ENCODE assay signal across 23 mouse cellular contexts in the genomic region with DNA sequence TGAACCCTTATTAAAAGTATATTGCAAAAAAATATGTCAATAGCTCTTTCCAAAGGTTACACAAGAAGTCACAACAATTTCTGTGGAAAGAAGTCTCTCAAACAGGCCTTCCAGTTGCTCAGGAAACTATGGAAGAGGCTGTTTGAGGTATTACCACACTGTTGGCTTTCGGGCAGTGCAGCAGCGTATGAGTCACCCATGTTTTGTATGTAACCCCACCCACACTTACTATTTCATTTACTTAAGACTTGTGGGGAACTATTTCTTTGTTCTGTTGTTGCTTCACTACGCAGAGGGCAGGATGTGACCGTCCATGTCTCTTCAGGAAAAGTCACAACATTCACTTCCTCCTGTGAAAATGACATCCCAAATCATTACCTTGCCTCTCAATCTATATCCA. TPM values are rescaled to one million over a fixed set of nuclear protein-coding genes. Genes with fewer than 3 reads are reported as not detected.
DNase-seq lines count a peak whose midpoint lies in the region; ATAC-seq lines count a peak whose summit lies in the region.
"Had no signal": no experiment of that assay in that cellular context is flagged by ENCODE, and none has a peak within 500 bp of the region (broad histone marks: within the 10 kb centered on the region; RNA-seq: fewer than 3 reads in every experiment).

No protein-coding gene starts in this region.

- H3K4me2 ChIP-seq in liver, embryonic 16.5 days (ENCODE audit: low read depth, low read length), result no peak overlapping the region
- H3K4me2 ChIP-seq in stomach, embryonic 14.5 days (replicated peaks; ENCODE audit: low read depth, low read length), result no peak overlapping the region
- H3K4me2 ChIP-seq: embryonic facial prominence, embryonic 13.5 days; heart, embryonic 11.5 days; hindbrain, embryonic 15.5 days; liver, embryonic 13.5 days; neural tube, embryonic 13.5 days had no signal

- no peaks in the 10 kb centered on the region for H3K9me3 ChIP-seq in liver, embryonic 16.5 days (replicated peaks; ENCODE audit: control insufficient read depth, low read length)
- no peaks in the 10 kb centered on the region for H3K9me3 ChIP-seq in stomach, embryonic 14.5 days (ENCODE audit: control insufficient read depth, low read depth, low read length)
- H3K9me3 ChIP-seq: embryonic facial prominence, embryonic 13.5 days; hindbrain, embryonic 15.5 days; limb, embryonic 10.5 days; liver, embryonic 13.5 days; megakaryocyte, embryonic 14.5 days; neural tube, embryonic 13.5 days had no signal

- 57% methylated on average over 4 of the region's 4 CpGs for WGBS in liver, embryonic 16.5 days (ENCODE audit: insufficient replicate concordance)
- 62% methylated on average over 4 of the region's 4 CpGs for WGBS in stomach, embryonic 14.5 days

- no peak overlapping the region for H3K4me3 ChIP-seq in liver, embryonic 16.5 days (ENCODE audit: low read depth, low read length)
- no peak overlapping the region for H3K4me3 ChIP-seq in stomach, embryonic 14.5 days (ENCODE audit: low read depth, low read length)
- H3K4me3 ChIP-seq: embryonic facial prominence, embryonic 13.5 days; hindbrain, embryonic 15.5 days; limb, embryonic 10.5 days; liver, embryonic 13.5 days; megakaryocyte, embryonic 14.5 days; neural tube, embryonic 13.5 days had no signal

- ATAC-seq in liver, embryonic 16.5 days (ENCODE audit: low read depth), result peak; percentile 30; the same call in 1 of the 2 replicates
- ATAC-seq in stomach, embryonic 14.5 days (ENCODE audit: insufficient number of reproducible peaks, insufficient read depth, low FRiP score, low read depth), result peak; percentile 74; the same call in 1 of the 2 replicates
- ATAC-seq: intestine, embryonic 16.5 days; midbrain, embryonic 16.5 days had no signal

- no peak overlapping the region for H3K27ac ChIP-seq in liver, embryonic 16.5 days (ENCODE audit: low read length)
- no peak overlapping the region for H3K27ac ChIP-seq in stomach, embryonic 14.5 days (ENCODE audit: low read length)
- H3K27ac ChIP-seq: embryonic facial prominence, embryonic 13.5 days; hindbrain, embryonic 15.5 days; kidney, postnatal 0 days; limb, embryonic 10.5 days; liver, embryonic 13.5 days; neural tube, embryonic 13.5 days had no signal

- H3K36me3 ChIP-seq in liver, embryonic 16.5 days (ENCODE audit: control insufficient read depth, insufficient read depth), result no peaks in the 10 kb centered on the region
- no peaks in the 10 kb centered on the region for H3K36me3 ChIP-seq in stomach, embryonic 14.5 days (ENCODE audit: control insufficient read depth, insufficient read depth, low read length)
- H3K36me3 ChIP-seq: embryonic facial prominence, embryonic 13.5 days; hindbrain, embryonic 15.5 days; limb, embryonic 10.5 days; liver, embryonic 13.5 days; neural tube, embryonic 13.5 days had no signal

- no peaks in the 10 kb centered on the region for H3K27me3 ChIP-seq in liver, embryonic 16.5 days (ENCODE audit: control insufficient read depth, insufficient read depth, low read depth, low read length)
- H3K27me3 ChIP-seq in stomach, embryonic 14.5 days (ENCODE audit: control insufficient read depth, insufficient read depth, low read length), result no peaks in the 10 kb centered on the region
- H3K27me3 ChIP-seq: CH12.LX; embryonic facial prominence, embryonic 13.5 days; hindbrain, embryonic 15.5 days; liver, embryonic 13.5 days; megakaryocyte, embryonic 14.5 days; neural tube, embryonic 13.5 days had no signal

- H3K9ac ChIP-seq in liver, embryonic 16.5 days (ENCODE audit: low read depth, low read length), result no peak overlapping the region
- H3K9ac ChIP-seq in stomach, embryonic 14.5 days (replicated peaks; ENCODE audit: low read depth, low read length), result no peak overlapping the region
- H3K9ac ChIP-seq: embryonic facial prominence, embryonic 13.5 days; hindbrain, embryonic 15.5 days; liver, embryonic 13.5 days; neural tube, embryonic 13.5 days had no signal

- DNase-seq in liver (no peak), adipocyte (ENCODE audit: low spot score) (peak; percentile 26), MN1 (ENCODE audit: low spot score) (no peak)
- peak; percentile 16 for DNase-seq in lung, postnatal 10 days
- DNase-seq in spleen, adult 12 weeks (ENCODE audit: low spot score), result no peak
- no peak for DNase-seq in frontal cortex, adult 2 months (ENCODE audit: extremely low spot score in 1 of 2, low spot score in 1 of 2)
- DNase-seq: cerebellum, adult 9-10 months; gastrocnemius, postnatal 14 days; heart, postnatal 14 days; liver, embryonic 13.5 days; right cerebral cortex, postnatal 4 days had no signal

- no peaks in the 10 kb centered on the region for H3K4me1 ChIP-seq in liver, embryonic 16.5 days (ENCODE audit: control insufficient read depth, low read depth, low read length)
- H3K4me1 ChIP-seq in stomach, embryonic 14.5 days (ENCODE audit: control insufficient read depth, insufficient read depth, low read length), result no peaks in the 10 kb centered on the region
- H3K4me1 ChIP-seq: embryonic facial prominence, embryonic 13.5 days; hindbrain, embryonic 15.5 days; limb, embryonic 10.5 days; liver, embryonic 13.5 days; megakaryocyte, embryonic 14.5 days; neural tube, embryonic 13.5 days had no signal

RNA-seq across cellular contexts. Expression of a gene that starts 41.0 kb away (rescaled TPM):
- 2.0 and 2.6 TPM in 2 replicates for polyA plus RNA-seq in liver, embryonic 16.5 days (2015; fragmentation: Nextera tagmentation; extraction: Ambion mirVana)
- polyA plus RNA-seq in stomach, embryonic 14.5 days (2014; fragmentation: Nextera tagmentation; extraction: Ambion mirVana), result 24.2 and 24.8 TPM in 2 replicates
- polyA plus RNA-seq in frontal cortex, adult 2 months (2012; rRNA removed), result 4.7 and 5.0 TPM in 2 replicates

RNA-seq across cellular contexts. Expression of a gene that starts 41.1 kb away (rescaled TPM):
- polyA plus RNA-seq in liver, embryonic 16.5 days (2015; fragmentation: Nextera tagmentation; extraction: Ambion mirVana), result 17.6 and 18.6 TPM in 2 replicates
- polyA plus RNA-seq in stomach, embryonic 14.5 days (2014; fragmentation: Nextera tagmentation; extraction: Ambion mirVana), result 33.5 and 35.7 TPM in 2 replicates
- 35.3 and 37.5 TPM in 2 replicates for polyA plus RNA-seq in frontal cortex, adult 2 months (2012; rRNA removed)

Comparison
In these comparisons a context has a peak if more than half of its experiments do, and no peak if none do; other contexts are left out.
1. DNase-seq: peak in adipocyte (single experiment) and lung, postnatal 10 days (single experiment); none in liver (single experiment), MN1 (single experiment), spleen, adult 12 weeks (single experiment) and frontal cortex, adult 2 months (0 of 2).